Mouse (Mus musculus) limb, embryonic 14.5 days (tissue): ENCODE data around the gene Fbn1. TPM values are rescaled to one million over a fixed set of nuclear protein-coding genes. Genes with fewer than 3 reads are reported as not detected.
A peak's percentile ranks its signal among the peaks of the same experiment; 100 is the strongest.

Experiments
- ATAC-seq: fragments of 200-750 bp; cut with Nextera tagmentation; 2 replicates; pipeline ENCODE4 v1.8.0; 2017; ENCODE audit warnings: low read depth, moderate number of reproducible peaks, moderate TSS enrichment; ENCODE audit not compliant: low FRiP score
- DNase-seq: peaks from one replicate; pipeline ENCODE4 v3.0.0-alpha.2; 2015; ENCODE audit warnings: low spot score
- H3K27ac ChIP-seq: fragments of 300-500 bp; sonication (generic); replicated peaks from 2 replicates; pipeline ENCODE4 v1.5.1; 2014; ENCODE audit warnings: low read depth, mild to moderate bottlenecking, low read length, moderate library complexity, mixed read lengths
- H3K27me3 ChIP-seq: fragments of 300-500 bp; sonication (generic); 2 replicates; pipeline ENCODE4 v1.6.1; 2014; ENCODE audit warnings: low read length, mixed read lengths; ENCODE audit not compliant: control insufficient read depth, insufficient read depth
- H3K36me3 ChIP-seq: fragments of 300-500 bp; sonication (generic); 2 replicates; pipeline ENCODE4 v1.6.1; 2014; ENCODE audit warnings: mild to moderate bottlenecking, low read length, moderate library complexity, mixed read lengths; ENCODE audit not compliant: control insufficient read depth, insufficient read depth
- H3K4me1 ChIP-seq: fragments of 300-500 bp; sonication (generic); 2 replicates; pipeline ENCODE4 v1.6.1; 2014; ENCODE audit warnings: antibody characterized with exemption, low read length, mixed read lengths; ENCODE audit not compliant: control insufficient read depth, insufficient read depth
- H3K4me2 ChIP-seq: fragments of 300-500 bp; sonication (generic); replicated peaks from 2 replicates; pipeline ENCODE4 v1.6.1; 2014; ENCODE audit warnings: low read depth, mild to moderate bottlenecking, low read length, moderate library complexity; ENCODE audit not compliant: severe bottlenecking
- H3K4me3 ChIP-seq: fragments of 300-500 bp; sonication (generic); replicated peaks from 2 replicates; pipeline ENCODE4 v1.5.1; 2014; ENCODE audit warnings: low read length
- H3K9ac ChIP-seq: fragments of 300-500 bp; sonication (generic); 2 replicates; pipeline ENCODE4 v1.6.1; 2014; ENCODE audit warnings: mild to moderate bottlenecking, low read depth, low read length, moderate library complexity; ENCODE audit not compliant: severe bottlenecking
- H3K9me3 ChIP-seq: fragments of 300-500 bp; sonication (generic); 2 replicates; pipeline ENCODE4 v1.6.1; 2016; ENCODE audit warnings: low read length; ENCODE audit not compliant: control insufficient read depth
- POLR2A ChIP-seq: fragments of 200-500 bp; IDR thresholded peaks from 2 replicates; pipeline ENCODE4 v1.8.0; 2012; ENCODE audit warnings: inconsistent platforms, mild to moderate bottlenecking, moderate library complexity, borderline replicate concordance; ENCODE audit not compliant: insufficient read depth, insufficient read length; ENCODE audit errors: extremely low read depth
- WGBS: fragments of 180-500 bp; shearing (Covaris S2); extraction: QIAGEN DNeasy Blood & Tissue Kit; methylation state at CpG from one replicate; pipeline ENCODE4 v1.1.7; 2014; 5-methylcytosine and 5-hydroxymethylcytosine counted together
- polyA plus RNA-seq, 2 experiments: library from polyadenylated mRNA; depleted of rRNA in 1 of 2; stranded (reverse) in 1 of 2; unstranded in 1 of 2; fragments of >200 nt; fragmentation: Nextera tagmentation in 1 of 2; extraction: Ambion mirVana in 1 of 2; gene quantifications; 2 replicates each; pipeline versions ENCODE4 v1.2.1 to v1.2.3; 2012 to 2014

The Fbn1 gene
- polyA plus RNA-seq, 2 experiments, result 31.4 to 49.4 TPM

DNA sequence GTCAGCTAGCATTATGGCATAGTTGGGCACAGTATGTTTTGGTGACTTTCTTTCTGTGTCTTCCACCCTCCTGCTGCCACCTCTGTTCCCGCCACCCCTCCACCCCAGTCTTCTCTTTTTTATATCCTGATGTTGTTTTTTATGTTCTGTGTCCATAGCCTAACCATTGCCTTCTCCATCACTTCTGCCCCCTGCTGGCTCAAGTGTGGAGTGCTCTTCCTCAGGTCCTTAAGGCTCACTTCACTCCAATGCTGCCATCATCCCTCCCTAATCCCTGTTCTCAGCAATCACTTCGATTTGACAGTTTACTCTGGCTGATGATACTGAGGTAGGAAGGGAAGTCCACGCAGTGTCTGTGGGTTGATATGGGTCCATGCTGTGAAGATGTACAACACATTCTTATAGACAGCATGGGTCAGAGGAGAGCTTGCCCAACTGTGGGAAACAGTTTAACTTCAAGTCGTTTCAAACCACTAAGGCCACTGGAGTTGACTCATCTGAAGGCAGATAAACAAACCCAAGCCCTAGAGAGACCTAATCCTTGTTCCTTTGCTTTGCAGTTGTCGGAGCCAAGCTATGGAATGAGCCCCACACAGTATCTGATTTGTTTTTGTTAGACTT lies 203.9 kb downstream of the Fbn1 start:
- Histone ChIP-seq H3K27ac (no peak overlapping the region), H3K27me3 (no peaks in the 10 kb centered on the region), H3K4me2 (no peak overlapping the region), H3K9ac (no peak overlapping the region), H3K4me1 (0 out of 2 replicates have a peak, but pooled peaks cover 3% of the 10 kb centered on the region), H3K4me3 (no peak overlapping the region), H3K9me3 (no peaks in the 10 kb centered on the region), H3K36me3 (peaks cover 79% of the 10 kb centered on the region)
- ATAC-seq (no peak), DNase-seq (no peak)
- TF ChIP-seq POLR2A, result no peak
- WGBS, result 77% methylated on average over 5 of the region's 5 CpGs

DNA sequence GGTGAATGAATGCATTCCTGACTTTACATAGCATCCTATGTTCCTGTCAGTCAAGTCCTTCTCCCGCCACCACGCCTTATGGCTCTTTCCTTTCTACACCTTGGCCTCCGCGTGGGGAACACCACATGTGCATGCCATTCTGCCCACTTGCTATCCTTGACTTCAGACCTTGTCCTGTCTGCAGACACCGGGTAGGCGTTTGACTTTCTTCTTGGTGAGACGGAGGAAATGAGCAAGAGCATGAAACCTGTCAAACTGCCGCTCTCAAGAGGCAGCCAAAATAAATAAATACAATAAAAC lies 205.2 kb downstream of the Fbn1 start:
- Histone ChIP-seq H3K4me3 (no peak overlapping the region), H3K27me3 (no peaks in the 10 kb centered on the region), H3K9ac (no peak overlapping the region), H3K4me2 (no peak overlapping the region), H3K36me3 (peaks cover 66% of the 10 kb centered on the region), H3K27ac (no peak overlapping the region), H3K4me1 (0 out of 2 replicates have a peak, but pooled peaks cover 3% of the 10 kb centered on the region), H3K9me3 (no peaks in the 10 kb centered on the region)
- 78% methylated on average over 8 of the region's 8 CpGs for WGBS
- no peak for ATAC-seq
- TF ChIP-seq POLR2A, result no peak
- DNase-seq, result no peak

DNA sequence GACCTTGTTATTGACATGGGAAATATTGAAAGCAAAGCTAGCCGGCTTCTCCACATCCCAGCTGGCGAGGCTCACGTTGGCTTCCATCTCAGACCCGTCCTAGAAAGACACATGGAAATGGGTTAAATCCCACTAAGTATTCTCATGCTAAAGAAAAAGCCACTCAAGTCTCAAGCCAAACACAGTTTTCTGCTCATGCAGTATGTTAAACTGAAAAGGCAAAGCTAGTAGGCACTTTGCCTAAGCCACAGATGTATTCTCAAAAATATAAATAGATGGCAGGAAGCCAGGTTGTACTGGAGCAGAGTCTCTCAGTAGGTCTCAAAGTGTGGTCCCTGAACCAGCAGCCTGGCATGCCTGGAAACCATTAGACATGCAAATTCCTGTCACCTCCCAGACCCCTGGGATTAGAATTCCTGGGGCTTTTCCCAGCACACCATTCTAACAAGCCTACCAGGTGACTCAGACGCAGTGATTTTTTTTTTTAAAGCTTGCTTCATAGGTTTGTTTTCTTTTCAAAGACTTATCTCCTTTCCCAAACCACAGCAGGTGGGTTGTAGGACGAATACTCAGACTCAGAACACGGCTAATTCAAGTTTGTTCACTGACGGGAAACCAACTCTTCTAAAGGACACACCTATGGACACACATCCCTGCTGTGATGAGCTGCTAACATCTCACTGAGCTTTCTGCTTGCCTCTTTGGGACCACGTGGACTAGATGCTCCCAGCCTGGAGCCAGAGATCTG lies 205.7 kb downstream of the Fbn1 start:
- no peak overlapping the region for H3K4me2 ChIP-seq
- DNase-seq, result peak; percentile 18
- TF ChIP-seq POLR2A, result no peak
- H3K27ac ChIP-seq, result no peak overlapping the region
- 52% methylated on average over 9 of the region's 9 CpGs for WGBS
- no peak overlapping the region for H3K9ac ChIP-seq
- peaks cover 60% of the 10 kb centered on the region for H3K36me3 ChIP-seq
- no peak overlapping the region for H3K4me3 ChIP-seq
- no peaks in the 10 kb centered on the region for H3K27me3 ChIP-seq
- no peaks in the 10 kb centered on the region for H3K9me3 ChIP-seq
- no peak for ATAC-seq
- H3K4me1 ChIP-seq, result 0 out of 2 replicates have a peak, but pooled peaks cover 3% of the 10 kb centered on the region

DNA sequence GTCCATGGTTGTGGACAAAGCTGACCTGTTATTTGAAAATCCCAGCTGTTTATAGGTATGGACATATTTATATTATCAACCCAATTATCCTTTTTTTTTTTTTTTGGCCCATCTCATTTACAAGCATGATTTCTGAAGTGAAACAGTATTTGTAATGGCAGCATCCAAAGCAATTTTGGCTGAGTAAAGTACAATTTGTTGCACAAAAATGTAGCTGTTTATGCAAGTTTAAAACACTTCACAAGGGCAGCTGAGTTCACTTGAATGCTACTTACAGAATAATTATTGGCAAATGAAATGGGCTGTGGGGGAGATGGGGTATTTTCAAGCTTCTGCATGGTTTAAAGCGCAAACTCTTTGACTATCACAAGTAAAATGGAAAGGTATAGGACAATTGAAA lies 209.0 kb downstream of the Fbn1 start:
- no peak overlapping the region for H3K4me2 ChIP-seq
- H3K27ac ChIP-seq, result no peak overlapping the region
- no peak for DNase-seq
- ATAC-seq, result no peak
- no peaks in the 10 kb centered on the region for H3K27me3 ChIP-seq
- WGBS, result 89% methylated on average over 1 of the region's 1 CpGs
- H3K36me3 ChIP-seq, result peaks cover 34% of the 10 kb centered on the region
- H3K4me3 ChIP-seq, result no peak overlapping the region
- no peak for TF ChIP-seq POLR2A
- no peak overlapping the region for H3K9ac ChIP-seq
- peaks cover 7% of the 10 kb centered on the region; the same call in 1 of the 2 replicates for H3K4me1 ChIP-seq
- no peaks in the 10 kb centered on the region for H3K9me3 ChIP-seq

DNA sequence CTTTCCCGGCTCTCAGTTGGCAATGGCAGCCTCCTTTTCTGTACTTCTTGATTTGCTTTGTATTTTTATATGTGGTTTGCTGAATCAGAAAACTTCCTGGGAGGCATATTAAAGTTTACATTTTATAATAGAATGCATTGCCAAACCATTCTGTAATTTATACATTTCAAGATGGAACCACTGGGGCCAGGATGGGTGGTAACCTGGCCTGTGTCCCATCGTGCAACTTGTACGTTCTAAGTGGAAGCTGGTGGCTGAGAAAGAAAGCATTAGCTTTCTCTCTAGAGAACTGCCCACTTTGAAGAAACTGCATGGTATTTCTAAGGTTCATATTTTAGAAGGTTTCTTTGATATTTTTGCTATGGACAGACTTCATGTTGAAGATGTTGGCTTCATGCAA lies 212.3 kb downstream of the Fbn1 start:
- peak; percentile 35 for DNase-seq
- Histone ChIP-seq H3K9ac (no peak overlapping the region), H3K27ac (no peak overlapping the region), H3K4me1 (peaks cover 10% of the 10 kb centered on the region), H3K4me3 (no peak overlapping the region), H3K36me3 (peaks cover 5% of the 10 kb centered on the region), H3K4me2 (no peak overlapping the region), H3K27me3 (no peaks in the 10 kb centered on the region), H3K9me3 (no peaks in the 10 kb centered on the region)
- WGBS, result 69% methylated on average over 3 of the region's 3 CpGs
- ATAC-seq, result no peak
- no peak for TF ChIP-seq POLR2A
